Mouse (Mus musculus) myocyte (in vitro differentiated cells): Measurements from ENCODE around the gene Kdm6b. TPM values are rescaled to one million over a fixed set of nuclear protein-coding genes. Genes with fewer than 3 reads are reported as not detected.

Experiments used
- H3K27me3 ChIP-seq: one replicate; pipeline ENCODE4 v1.6.1; 2011; ENCODE audit not compliant: control insufficient read depth, insufficient read depth, insufficient read length
- H3K36me3 ChIP-seq: one replicate; pipeline ENCODE4 v1.6.1; 2011; ENCODE audit not compliant: control insufficient read depth, insufficient read depth
- H3K4me2 ChIP-seq: one replicate; pipeline ENCODE4 v1.6.1; 2011; ENCODE audit warnings: low read depth, control low read depth
- H3K4me3 ChIP-seq: one replicate; pipeline ENCODE4 v1.5.1; 2011; ENCODE audit warnings: mild to moderate bottlenecking, control low read depth, moderate library complexity
- H3K79me2 ChIP-seq: one replicate; pipeline ENCODE4 v1.6.1; 2011; ENCODE audit not compliant: control insufficient read depth, insufficient read depth
- H3ac ChIP-seq: one replicate; pipeline ENCODE4 v1.6.1; 2011; ENCODE audit not compliant: control insufficient read depth, insufficient read length
- CEBPB ChIP-seq: IDR thresholded peaks from 2 replicates; pipeline ENCODE4 v1.6.1; 2011; ENCODE audit warnings: mild to moderate bottlenecking, moderate library complexity; ENCODE audit not compliant: poor library complexity, insufficient read depth, severe bottlenecking
- E2F4 ChIP-seq: IDR thresholded peaks from one replicate; pipeline ENCODE4 v1.6.1; 2011; ENCODE audit warnings: mild to moderate bottlenecking, control low read depth, moderate library complexity; ENCODE audit not compliant: insufficient read depth
- MAX ChIP-seq: IDR thresholded peaks from one replicate; pipeline ENCODE4 v1.6.1; 2011; ENCODE audit warnings: low read depth, mild to moderate bottlenecking, control low read depth
- MYOD1 ChIP-seq, 3 experiments: IDR thresholded peaks; one replicate each; pipeline ENCODE4 v1.6.1; 2011; ENCODE audit warnings: control low read depth in 2 of 3, low read depth in 2 of 3, mild to moderate bottlenecking in 2 of 3, moderate library complexity in 1 of 3; ENCODE audit not compliant: insufficient read length in 2 of 3, control insufficient read depth in 1 of 3
- MYOG ChIP-seq, 3 experiments: IDR thresholded peaks; one replicate each; pipeline ENCODE4 v1.6.1; 2011; ENCODE audit warnings: control low read depth in 2 of 3, low read depth in 2 of 3, mild to moderate bottlenecking in 2 of 3; ENCODE audit not compliant: insufficient read length in 2 of 3, control insufficient read depth in 1 of 3, insufficient read depth in 1 of 3
- POLR2A ChIP-seq: IDR thresholded peaks from one replicate; pipeline ENCODE4 v1.6.1; 2011; ENCODE audit warnings: low read depth, mild to moderate bottlenecking, control low read depth, moderate library complexity; ENCODE audit not compliant: insufficient read length
- POLR2AphosphoS2 ChIP-seq: IDR thresholded peaks from one replicate; pipeline ENCODE4 v1.6.1; 2011; ENCODE audit warnings: low read depth, control low read depth; ENCODE audit not compliant: insufficient read length
- REST ChIP-seq: IDR thresholded peaks from one replicate; pipeline ENCODE4 v1.6.1; 2011; ENCODE audit warnings: mild to moderate bottlenecking, control low read depth, moderate library complexity; ENCODE audit not compliant: insufficient read depth, insufficient read length
- SRF ChIP-seq: IDR thresholded peaks from one replicate; pipeline ENCODE4 v1.6.1; 2011; ENCODE audit warnings: low read depth; ENCODE audit not compliant: control insufficient read depth, insufficient read length
- TCF12 ChIP-seq: IDR thresholded peaks from one replicate; pipeline ENCODE4 v1.6.1; 2011; ENCODE audit warnings: mild to moderate bottlenecking, control low read depth; ENCODE audit not compliant: poor library complexity, insufficient read depth, severe bottlenecking
- TCF3 ChIP-seq: IDR thresholded peaks from one replicate; pipeline ENCODE4 v1.6.1; 2011; ENCODE audit warnings: low read depth, control low read depth; ENCODE audit not compliant: insufficient read length
- USF1 ChIP-seq: IDR thresholded peaks from one replicate; pipeline ENCODE4 v1.6.1; 2011; ENCODE audit warnings: low read depth, mild to moderate bottlenecking, control low read depth, moderate library complexity
- polyA plus RNA-seq: library from polyadenylated mRNA; unstranded; fragments of >200 nt; fragmentation: generic; extraction: Trizol; gene quantifications from one replicate; pipeline ENCODE4 v1.2.1, GENCODE M21; 2012; ENCODE audit warnings: missing spikeins

Gene Kdm6b
- polyA plus RNA-seq, 1 experiment: 31.0 TPM

- H3K4me3 ChIP-seq: peak overlapping the region; percentile 100
- TF ChIP-seq SRF (no peak), MAX (no peak), REST (no peak), E2F4 (no peak), MYOD1 (IDR thresholded peaks at IDR 0.05; ENCODE audit: control insufficient read depth in 1 of 3, insufficient read length in 2 of 3, low read depth in 2 of 3) (peak in 1 of 3 experiments; percentile 10), TCF3 (no peak), MYOG (IDR thresholded peaks at IDR 0.05; ENCODE audit: control insufficient read depth in 1 of 3, insufficient read depth in 1 of 3, insufficient read length in 2 of 3, low read depth in 2 of 3) (no peak), CEBPB (no peak), TCF12 (no peak), POLR2AphosphoS2 (peak; percentile 76), POLR2A (peak; percentile 42), USF1 (no peak)
- H3ac ChIP-seq: peak overlapping the region; percentile 69
- H3K27me3 ChIP-seq: no peaks in the 10 kb centered on the region
- H3K4me2 ChIP-seq: peak overlapping the region; percentile 96
- peaks cover 68% of the 10 kb centered on the region for H3K79me2 ChIP-seq
- H3K36me3 ChIP-seq: peaks cover 30% of the 10 kb centered on the region
These were observed 4.0 kb downstream of the Kdm6b start for GRCm38 (mm10) chr11:69409378-69410044.

- no peaks in the 10 kb centered on the region for H3K27me3 ChIP-seq
- H3K4me2 ChIP-seq: peak overlapping the region; percentile 96
- peak overlapping the region; percentile 69 for H3ac ChIP-seq
- H3K36me3 ChIP-seq: peaks cover 34% of the 10 kb centered on the region
- TF ChIP-seq REST: no peak
- peak; percentile 54 for TF ChIP-seq POLR2A
- TF ChIP-seq POLR2AphosphoS2: peak; percentile 80
- peak overlapping the region; percentile 100 for H3K4me3 ChIP-seq
- peaks cover 61% of the 10 kb centered on the region for H3K79me2 ChIP-seq
These were observed 4.7 kb downstream of the Kdm6b start for GRCm38 (mm10) chr11:69408541-69409377.

- Histone ChIP-seq H3K4me3 (peak overlapping the region; percentile 100), H3K79me2 (peaks cover 50% of the 10 kb centered on the region), H3K27me3 (no peaks in the 10 kb centered on the region), H3K4me2 (peak overlapping the region; percentile 96), H3ac (no peak overlapping the region), H3K36me3 (peaks cover 35% of the 10 kb centered on the region)
- TF ChIP-seq REST: no peak
- TF ChIP-seq TCF3: no peak
- no peak for TF ChIP-seq TCF12
- TF ChIP-seq MAX: no peak
- TF ChIP-seq USF1: no peak
- no peak for TF ChIP-seq MYOG (IDR thresholded peaks at IDR 0.05; ENCODE audit: control insufficient read depth in 1 of 3, insufficient read depth in 1 of 3, insufficient read length in 2 of 3, low read depth in 2 of 3)
- no peak for TF ChIP-seq E2F4
These were observed 5.8 kb downstream of the Kdm6b start for GRCm38 (mm10) chr11:69407724-69408004.

- TF ChIP-seq USF1 (no peak), CEBPB (no peak), MYOD1 (IDR thresholded peaks at IDR 0.05; ENCODE audit: control insufficient read depth in 1 of 3, insufficient read length in 2 of 3, low read depth in 2 of 3) (no peak), MAX (no peak), TCF3 (no peak), POLR2AphosphoS2 (peak; percentile 21), MYOG (IDR thresholded peaks at IDR 0.05; ENCODE audit: control insufficient read depth in 1 of 3, insufficient read depth in 1 of 3, insufficient read length in 2 of 3, low read depth in 2 of 3) (no peak)
- H3K79me2 ChIP-seq: peaks cover 45% of the 10 kb centered on the region
- no peak overlapping the region for H3ac ChIP-seq
- H3K36me3 ChIP-seq: peaks cover 36% of the 10 kb centered on the region
- H3K27me3 ChIP-seq: no peaks in the 10 kb centered on the region
- no peak overlapping the region for H3K4me2 ChIP-seq
- no peak overlapping the region for H3K4me3 ChIP-seq
These were observed 6.4 kb downstream of the Kdm6b start for GRCm38 (mm10) chr11:69406867-69407723.
